Mouse (Mus musculus) spleen, adult 12 weeks (tissue): ENCODE results near the gene Adamts12.

Experiments
- DNase-seq: peaks from one replicate; pipeline ENCODE4 v3.0.0; 2022; ENCODE audit warnings: low spot score

The Adamts12 gene

DNA sequence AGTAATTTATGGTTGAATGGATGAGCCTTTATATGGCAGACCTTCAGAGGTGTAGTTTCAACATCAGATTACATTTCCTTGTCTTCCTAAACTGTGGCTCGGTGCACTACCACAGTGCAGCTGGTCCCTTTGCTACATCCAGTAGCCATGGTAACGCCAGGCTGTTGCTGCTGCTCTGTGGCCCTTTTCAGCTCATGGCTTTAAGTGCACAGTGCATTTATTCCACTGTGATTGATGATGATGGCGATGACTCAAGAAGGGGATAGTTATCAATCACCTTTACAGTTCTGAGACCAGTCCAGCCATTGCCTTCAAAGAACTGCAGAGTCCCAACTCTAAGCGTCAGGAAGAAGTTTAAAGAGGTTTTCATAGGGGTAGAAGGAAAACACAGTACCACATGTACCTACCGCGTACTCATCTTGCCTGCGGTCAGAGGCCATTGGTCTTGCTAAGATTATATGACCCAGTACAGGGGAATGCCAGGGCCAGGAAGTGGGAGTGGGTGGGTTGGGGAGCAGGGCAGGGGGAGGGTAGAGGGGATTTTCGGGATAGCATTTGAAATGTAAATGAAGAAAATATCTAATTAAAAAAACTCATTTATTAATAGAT is 18.5 kb downstream of the Adamts12 start:
- no peak for DNase-seq

DNA sequence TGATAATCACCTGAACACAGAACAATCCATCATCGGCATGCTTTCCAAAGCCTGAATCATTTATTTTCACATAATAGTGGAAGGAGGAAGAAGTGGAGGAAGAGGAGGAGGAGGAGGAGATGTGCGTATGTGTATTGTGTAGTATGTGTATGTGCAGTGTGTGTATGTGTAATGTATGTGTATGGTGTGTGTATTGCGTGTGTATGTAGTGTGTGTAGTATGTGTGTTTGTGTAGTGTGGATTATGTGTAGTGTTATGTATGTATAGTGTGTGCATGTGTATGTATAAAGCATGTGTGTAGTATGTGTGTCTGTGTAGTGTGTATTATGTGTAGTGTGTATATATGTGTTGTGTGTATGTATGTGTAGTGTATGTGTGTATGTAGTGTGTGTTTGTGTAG is 19.1 kb downstream of the Adamts12 start:
- no peak for DNase-seq

DNA sequence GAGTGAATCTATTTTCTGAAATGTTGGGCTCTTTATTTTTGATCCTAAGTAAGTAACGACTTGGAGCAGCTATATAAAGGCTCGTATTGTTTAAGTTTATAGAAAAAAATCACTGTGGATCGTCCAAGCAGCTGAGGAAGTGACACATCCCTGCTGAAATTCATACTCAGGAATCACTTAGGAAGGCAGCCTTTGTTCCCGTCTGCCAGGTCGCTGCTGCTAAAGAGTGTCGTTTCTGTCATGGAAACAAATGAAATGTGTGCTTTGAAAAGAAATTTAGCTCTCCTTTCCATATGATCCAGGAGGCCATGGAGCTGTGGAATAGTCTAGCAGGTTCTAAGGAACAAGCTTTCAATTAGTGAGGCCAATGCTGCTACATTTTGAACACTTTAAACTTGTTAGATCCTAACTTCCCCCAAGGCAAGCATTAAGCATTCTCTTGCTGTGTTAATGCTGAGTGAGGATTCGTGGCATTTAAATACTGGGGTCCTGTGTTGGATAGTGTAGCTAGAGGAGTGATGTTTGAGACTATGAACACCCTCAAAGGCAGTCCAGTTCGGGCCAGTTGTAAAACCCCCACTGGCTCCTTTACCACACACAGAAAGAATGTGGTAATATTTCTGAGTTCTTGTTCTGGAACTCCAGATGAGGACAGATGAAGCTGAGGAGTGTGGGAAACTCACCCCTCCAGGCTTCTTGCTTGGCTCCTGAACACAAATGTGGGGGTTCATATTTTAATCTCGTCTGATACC is 19.8 kb downstream of the Adamts12 start:
- no peak for DNase-seq

DNA sequence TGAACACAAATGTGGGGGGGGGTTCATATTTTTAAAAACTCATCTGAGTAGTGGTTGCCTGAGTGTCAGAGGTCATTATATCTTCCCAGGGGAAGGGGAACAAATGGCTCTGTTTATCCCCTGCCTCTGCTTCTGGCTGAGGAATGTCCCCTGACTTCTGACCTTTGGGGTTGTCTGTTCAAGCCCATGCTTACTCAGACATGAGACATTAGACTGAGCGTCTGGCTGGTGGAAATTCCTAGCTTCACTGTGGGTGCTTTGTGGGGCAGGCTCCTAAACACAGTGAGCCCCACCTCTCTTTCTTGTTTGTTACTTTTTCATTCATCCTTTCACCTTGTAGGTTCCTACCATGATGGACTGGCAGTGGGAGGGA is 20.4 kb downstream of the Adamts12 start:
- no peak for DNase-seq

DNA sequence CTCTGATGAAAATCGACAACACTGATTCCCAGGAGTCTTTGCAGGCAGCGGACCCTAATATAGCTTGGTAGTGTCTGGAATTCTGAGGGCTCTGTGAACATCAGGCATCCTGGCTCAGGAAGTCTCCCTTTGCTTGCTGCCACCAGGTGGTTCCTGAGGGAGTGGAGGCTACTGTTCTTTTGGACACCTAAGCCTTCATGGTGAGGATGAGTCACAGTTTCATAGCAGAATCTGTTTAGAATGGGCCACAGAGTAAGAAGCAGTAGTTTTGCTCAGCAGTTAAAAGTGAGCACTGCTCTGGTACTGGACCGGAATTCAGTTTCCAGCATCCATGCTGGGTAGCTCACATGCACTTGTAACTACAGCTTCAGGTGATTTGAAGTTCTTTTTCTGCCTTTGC is 24.9 kb downstream of the Adamts12 start:
- DNase-seq, result no peak

DNA sequence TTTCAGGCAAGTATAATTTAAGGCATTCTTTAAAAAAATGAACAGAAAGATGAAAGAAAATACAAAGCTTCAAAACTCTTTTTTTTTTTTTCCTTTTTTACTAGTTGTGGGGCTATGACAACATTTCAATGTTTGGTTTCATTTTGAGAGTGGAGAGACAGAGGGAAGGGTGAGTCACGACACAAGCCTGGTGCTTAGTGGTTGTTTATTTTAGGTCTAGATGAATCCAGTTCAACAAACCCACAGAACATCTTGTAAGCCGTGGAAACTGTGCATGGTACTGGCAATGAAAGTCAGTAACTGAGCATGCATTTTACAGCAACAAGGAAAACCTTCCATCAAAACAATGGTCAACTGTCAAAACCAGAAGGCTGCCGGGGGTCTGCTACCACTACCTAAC is 31.0 kb downstream of the Adamts12 start:
- DNase-seq, result no peak

DNA sequence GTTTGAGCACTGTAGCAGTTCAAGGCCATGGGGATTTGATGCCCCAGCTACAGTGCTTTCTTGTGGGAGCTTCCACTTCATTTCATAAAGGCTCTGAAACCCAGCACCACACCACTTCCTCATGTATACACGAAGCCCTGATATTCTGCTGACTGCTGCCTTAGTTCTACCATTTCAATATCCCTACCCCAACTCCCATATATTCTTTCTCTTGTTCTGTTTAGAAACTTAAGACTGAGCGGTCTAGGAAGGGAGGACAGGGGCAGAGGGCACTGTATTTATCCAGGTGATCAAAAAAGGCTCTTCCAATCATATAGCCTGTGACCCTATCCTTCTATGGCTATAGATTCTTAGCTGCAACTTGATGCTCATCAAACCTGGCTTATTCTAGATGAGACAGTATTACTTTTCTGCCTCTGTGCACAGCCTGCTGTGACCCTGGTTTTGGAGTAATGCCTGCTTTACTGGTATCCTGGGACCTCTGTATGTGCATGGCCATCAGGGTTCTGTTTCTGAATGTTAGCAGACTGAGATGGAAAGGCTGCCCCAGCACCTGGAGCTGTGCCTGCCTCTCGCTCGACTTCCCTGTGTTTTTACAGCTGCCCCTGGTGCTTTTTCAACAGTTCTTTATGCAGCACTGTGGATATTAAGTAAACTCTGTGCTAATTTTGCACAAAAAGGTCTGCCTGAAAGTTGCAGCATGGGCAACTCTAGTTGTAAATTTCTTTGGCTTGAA is 33.5 kb downstream of the Adamts12 start:
- no peak for DNase-seq

DNA sequence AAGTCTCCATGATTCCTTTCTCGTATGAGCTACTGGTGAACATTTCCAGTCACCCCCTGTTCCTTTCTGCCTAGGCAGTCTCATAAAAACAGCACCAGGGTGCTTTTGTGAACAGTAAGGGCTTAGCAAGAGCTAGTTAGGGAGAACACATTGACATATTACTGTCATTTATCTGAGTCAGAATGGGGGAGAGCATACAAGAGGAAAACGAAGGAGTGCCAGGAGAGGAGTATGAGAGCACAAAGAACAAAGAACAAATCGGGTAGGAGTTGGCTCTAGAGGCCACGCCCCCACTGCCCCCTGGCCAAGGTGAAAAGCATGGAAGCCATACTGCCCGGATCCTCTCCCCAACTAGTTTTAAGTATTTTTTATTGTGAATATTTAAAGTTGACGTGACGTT is 34.4 kb downstream of the Adamts12 start:
- no peak for DNase-seq

DNA sequence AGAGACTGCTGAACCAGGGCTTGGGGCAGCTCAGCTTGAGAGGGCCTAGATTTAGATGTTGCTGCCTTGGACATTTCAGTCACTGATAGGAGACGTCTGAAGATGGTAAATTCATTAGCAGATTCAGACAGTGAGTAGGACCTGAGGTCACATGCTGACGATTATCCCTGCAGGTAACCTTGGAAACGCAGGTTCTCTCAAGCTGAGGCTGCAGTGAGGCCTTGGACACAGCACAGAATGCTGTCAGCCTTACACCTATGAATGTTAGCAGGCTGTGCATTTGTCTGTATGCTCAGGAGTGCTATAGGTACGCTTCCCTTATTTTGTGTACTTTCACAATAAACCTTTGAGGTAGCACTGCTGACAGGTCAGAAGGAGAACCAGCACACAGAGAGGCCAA is 36.3 kb downstream of the Adamts12 start:
- DNase-seq, result no peak

DNA sequence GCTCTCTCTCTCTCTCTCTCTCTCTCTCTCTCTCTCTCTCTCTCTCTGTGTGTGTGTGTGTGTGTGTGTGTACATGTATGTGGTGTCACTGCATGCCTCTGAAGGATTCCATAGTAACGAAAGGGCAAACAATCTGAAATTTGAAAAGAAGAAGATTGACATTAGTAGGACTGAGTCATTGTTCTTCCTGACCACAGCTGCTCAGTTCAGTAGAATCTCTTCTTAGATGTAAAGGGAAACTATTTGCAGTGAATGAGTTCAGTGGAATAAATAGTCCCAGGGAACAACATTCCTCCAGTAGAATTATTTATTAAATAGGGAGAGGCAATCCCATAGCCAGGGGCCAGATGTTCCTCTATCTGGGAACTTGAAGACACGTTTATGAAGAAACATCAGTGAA is 40.5 kb downstream of the Adamts12 start:
- DNase-seq, result no peak

DNA sequence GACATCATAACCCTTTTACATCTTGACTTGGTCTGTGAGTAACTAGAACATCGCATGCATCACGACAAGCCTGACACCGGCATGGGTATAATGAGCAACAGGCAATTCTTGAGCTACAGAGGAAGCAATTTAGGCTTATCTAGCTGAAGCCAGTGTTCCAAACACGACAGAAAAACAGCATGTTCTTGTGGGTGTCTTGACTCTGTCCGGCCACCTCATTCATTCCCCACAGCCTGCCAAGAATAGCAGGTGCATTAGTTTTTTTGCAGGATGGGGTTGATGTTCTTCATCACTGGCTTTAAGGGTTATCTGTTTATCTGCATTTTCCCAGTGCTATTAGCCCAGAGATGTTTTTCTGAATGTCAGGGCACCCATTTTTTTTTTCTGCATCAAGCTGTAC is 42.8 kb downstream of the Adamts12 start:
- no peak for DNase-seq

DNA sequence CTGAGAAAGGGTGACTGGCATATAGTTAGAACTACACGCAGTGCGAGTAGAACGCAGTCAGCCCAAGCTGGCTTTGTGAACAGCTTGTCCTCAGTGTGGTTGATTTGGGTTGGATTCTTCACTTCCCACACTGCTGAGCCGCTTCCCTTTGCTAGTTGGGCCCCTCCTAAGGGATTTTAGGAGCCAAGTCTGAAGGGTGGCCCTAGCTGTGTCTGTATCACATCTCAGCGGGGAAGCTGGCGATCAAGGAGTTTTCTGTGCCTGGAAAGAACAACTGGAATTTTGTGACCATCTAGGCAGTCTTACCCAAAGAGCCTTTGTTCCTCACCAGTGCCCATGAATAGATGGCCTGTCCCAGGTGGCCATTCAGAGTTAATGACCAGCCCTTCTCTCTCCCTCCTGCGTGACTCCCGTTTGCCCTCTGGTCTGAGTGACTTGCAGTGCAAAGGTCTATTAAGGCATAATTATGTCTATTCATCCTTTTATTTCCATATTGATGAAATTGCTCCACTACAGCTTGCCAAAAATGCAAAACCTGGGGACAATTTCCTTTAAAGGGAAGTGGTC is 50.1 kb downstream of the Adamts12 start:
- no peak for DNase-seq

DNA sequence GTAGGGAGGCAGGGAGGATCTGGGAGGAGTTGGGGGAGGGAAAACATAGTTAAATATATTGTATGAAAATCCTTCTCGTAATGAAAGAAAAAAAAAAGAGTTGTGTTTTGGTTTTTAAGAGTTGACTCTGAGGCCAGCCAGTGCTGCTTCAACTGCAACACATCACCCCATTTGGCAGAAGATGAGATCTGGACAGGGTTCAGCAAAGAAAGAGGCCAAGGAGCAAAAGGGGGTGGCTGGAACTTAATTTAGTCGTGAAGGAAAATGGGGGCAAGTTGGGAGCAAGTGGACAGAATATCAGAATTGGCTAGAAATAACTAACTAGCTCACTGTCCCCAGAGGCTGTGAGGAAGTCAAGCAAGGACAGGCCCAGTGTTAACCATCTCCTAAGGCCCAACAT is 51.7 kb downstream of the Adamts12 start:
- DNase-seq, result no peak

DNA sequence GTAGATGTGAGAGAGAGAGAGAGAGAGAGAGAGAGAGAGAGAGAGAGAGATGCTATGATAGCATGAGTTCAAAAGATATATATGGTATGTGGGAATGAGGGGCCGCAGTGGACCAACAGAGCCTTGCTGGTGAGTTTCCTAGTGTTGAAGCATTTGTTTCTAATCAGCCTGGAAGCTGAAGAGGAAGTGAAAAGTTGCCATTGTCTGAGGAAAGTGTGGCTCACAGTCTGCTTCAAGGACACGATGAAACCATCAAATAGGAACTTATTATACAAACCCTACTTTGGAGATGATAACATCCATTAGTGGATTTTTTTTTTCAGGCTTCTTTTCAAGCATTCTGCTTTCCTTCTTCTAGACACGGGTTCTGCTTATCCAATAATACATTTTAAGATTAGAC is 52.3 kb downstream of the Adamts12 start:
- DNase-seq, result no peak

DNA sequence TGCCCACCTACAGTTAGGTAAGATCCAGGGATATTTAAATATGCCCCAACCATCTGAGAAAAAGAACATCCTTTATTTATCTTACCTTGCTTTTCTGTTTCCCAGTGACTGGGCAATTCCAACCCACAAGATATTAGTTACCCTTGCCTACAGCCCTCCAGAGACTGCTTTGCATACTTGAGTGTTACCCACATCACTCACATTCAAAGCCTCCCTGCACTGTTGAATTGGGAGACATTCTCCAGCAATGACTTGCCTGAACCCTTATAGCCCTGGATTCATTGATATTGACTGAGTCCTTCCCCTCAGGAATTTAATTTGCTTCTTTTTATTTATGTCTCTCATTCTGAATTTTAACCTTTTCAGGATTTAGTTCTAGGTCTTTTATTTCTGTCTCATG is 53.8 kb downstream of the Adamts12 start:
- no peak for DNase-seq

DNA sequence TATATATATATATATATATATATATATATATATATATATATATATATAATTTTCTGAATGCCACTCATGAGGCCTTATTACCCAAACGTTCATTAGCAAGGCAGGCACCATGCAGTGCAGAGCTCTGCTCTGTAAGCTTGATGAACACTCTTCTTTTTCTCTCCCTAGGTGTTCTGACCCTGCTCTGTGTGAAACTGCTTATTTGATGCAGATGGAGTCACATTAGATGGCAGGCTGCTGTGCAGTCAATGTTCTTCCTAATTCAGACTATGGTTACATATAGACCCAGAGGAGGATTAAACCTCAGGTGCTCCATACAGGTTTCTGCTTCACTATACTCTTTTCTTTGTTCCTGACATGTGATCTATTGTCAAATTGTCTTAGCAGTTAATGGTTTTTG is 57.1 kb downstream of the Adamts12 start:
- no peak for DNase-seq

DNA sequence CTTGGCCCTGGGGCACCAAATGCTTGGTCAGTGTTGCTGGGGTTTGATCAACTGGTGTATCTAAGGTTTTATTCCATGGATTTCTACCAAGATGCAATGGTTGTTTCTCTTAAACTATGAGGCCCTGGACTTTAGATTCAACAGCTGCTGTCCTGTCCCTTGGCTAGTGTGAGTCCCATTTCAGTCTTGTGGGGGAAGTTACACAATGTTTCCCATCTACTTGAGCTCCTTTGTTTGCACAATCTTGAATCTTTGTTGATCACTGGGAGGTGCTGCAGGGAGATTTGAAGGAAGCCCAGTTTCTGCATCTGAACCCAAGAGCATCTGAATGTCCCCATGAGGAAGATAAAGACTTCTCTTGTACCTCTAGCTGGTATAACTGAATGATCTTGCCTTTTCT is 60.8 kb downstream of the Adamts12 start:
- DNase-seq, result no peak

DNA sequence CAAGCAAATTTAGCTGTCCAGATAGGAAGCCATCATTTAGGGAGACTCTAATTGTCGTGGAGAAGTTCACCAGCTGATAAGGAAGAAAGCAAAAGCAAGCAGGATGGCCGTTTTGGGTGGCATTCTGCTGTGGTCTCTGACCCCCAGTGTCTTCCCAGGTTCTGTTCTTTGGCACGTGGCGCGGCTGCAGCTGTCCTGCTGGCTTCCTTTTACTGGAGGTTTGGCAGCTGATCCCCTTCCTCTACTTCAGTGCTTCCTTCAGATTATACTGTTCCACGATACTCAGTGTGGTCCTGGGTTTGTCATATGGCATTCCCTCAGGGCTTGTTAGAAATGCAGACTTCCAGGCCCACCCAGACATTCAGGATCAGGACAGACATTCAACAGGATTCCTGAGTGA is 63.9 kb downstream of the Adamts12 start:
- DNase-seq, result no peak

DNA sequence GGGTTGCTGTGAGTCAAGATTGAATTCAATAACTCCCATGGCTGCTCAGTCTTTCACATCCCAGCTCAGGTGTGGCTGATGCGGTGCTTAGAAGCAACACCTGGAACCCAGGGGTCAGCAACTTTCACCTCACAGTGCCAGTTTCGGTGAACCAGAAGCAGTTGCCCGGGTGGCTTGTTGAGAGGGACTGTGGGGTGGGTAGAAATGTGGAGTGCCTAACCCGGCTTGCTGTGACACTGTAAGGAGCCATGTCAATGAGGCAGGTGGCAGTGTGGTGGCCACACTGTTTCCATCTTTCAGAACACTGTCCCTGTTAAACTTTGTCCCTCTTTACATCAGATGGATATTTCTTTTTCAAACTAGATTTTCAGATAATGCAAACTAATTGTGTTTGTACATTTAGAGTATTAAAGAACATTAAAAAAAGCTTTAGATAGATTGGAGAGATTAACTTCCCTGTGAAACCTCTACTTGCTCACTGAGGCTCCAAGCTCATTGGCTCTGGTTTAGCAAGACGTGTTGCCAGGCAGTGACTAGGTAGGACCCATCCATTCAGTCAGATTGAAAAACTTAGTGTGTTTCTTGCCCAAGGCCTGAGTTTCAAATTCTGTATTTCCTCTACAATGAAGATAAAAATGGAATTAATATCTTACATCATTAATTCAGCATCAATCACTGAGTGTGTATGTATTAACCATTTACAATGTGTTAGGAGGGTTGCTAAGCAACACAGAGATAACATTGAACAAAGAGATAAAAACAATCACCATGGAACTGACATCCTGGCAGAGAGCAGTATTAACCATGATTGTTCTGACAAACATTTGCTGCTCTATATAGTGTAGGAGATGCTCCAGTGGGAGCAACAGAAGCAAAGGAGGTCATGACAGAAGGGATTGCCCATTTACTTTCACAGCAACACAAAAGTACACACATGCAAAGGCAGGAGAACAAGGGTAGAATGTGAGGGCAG is 68.3 kb downstream of the Adamts12 start:
- DNase-seq, result no peak

DNA sequence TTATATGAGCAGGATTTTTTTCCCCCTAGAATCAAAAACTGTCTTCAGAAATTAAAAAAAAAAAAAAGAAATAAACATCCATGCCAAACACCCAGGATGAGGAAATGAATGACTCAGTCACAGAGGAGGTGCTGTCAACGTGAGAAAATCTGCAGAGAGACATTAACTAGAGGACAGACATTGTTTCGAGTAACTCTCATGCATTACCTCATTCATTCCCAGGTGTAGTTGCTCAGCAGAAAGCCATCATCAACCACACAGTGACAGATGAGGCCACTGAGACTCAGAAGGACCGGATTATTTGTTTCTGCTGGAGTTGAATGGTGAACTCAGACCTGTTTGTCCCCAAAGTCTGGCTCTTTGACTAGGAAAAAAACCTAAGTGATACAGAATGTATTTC is 81.0 kb downstream of the Adamts12 start:
- no peak for DNase-seq

DNA sequence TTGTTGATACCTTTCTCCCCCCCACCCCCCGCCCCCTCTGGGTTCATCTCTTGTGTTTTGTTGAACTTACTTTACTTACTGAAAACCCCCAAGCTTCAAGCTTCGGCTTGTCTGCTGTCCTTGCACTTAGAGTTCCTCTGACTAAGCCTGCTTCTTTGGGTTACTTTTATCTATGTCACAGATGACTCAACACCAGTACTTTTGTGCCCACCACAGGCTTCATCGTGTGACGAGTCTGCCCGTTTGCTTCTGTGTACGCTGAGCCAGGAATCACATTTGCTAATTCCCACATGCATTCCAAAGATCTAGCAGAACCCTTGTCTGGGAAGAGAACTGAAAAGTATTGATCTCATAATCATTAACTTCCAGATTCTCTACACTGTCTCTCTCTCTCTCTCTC is 94.8 kb downstream of the Adamts12 start:
- DNase-seq, result no peak

DNA sequence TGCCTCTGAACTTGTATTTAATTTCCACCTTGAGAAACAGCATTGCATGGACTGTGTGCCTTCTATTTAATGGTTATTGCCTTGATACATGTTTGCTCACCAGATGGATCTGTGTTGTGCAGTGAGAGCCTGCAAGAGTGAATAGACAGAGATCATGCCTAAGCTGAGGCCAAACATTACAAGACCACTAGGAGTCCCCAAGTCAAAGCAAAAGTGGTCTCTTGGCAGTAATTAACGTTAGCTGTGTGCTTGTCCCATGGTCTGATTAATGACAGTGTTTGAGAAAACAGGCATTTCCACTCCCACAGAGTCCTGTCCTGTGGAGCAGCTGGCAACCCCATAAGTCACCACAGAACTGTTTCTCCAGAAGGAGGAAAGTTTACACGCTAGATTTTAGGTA is 96.2 kb downstream of the Adamts12 start:
- no peak for DNase-seq
